Mouse (Mus musculus) lung, adult 2 months (tissue): ENCODE results near the gene Vsig10.

Source experiments
- CTCF ChIP-seq: fragments of 200-500 bp; IDR thresholded peaks from 2 replicates; pipeline ENCODE4 v1.5.1; 2011; ENCODE audit warnings: mild to moderate bottlenecking, low read length, control low read depth; ENCODE audit not compliant: insufficient read depth
- POLR2A ChIP-seq: fragments of 200-500 bp; IDR thresholded peaks from 2 replicates; pipeline ENCODE4 v1.6.1; 2011; ENCODE audit warnings: low read depth, mild to moderate bottlenecking, control low read depth, low read length, borderline replicate concordance; ENCODE audit errors: extremely low read depth

- TF ChIP-seq CTCF (no peak), POLR2A (no peak)
These were observed 72.0 kb downstream of the Vsig10 start for GRCm38 (mm10) chr5:117390895-117391294.
